Mouse (Mus musculus): ENCODE data around the gene Ppara. TPM values are rescaled to one million over a fixed set of nuclear protein-coding genes. Genes with fewer than 3 reads are reported as not detected.

Ppara gene
- polyA plus RNA-seq, 1 experiment from 2014 or later, result 5.0 TPM

DNA sequence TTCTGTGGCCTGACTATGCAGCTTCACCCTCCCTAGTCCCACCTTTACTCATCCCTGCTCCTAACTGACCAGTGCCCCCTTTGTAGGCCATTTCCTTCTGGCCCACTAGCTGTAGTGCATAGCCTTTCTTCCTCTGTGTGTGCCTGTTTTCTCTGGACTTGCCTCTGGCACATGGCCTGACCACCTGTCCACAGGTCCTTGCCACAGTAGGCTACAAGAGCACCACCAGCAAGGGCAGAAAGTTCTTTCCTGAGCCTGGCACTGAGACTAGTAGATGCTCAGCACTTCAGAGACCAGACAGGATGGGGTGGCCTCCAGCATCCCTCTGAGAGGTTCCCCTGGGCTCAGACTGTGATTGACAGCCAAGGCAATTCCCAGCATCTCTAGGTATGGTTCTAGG is 110.3 kb downstream of the Ppara start:
- H3K4me3 ChIP-seq (replicated peaks), result no peak overlapping the region
- H3K9ac ChIP-seq, result no peak overlapping the region
- ATAC-seq (replicated peaks; ENCODE audit: low FRiP score), result no peak
- no peaks in the 10 kb centered on the region for H3K36me3 ChIP-seq
- H3K27ac ChIP-seq, result no peak overlapping the region
- H3K27me3 ChIP-seq, result no peaks in the 10 kb centered on the region
- H3K9me3 ChIP-seq (replicated peaks), result no peaks in the 10 kb centered on the region
- H3K4me1 ChIP-seq, result no peaks in the 10 kb centered on the region
- no peak overlapping the region for H3K4me2 ChIP-seq

DNA sequence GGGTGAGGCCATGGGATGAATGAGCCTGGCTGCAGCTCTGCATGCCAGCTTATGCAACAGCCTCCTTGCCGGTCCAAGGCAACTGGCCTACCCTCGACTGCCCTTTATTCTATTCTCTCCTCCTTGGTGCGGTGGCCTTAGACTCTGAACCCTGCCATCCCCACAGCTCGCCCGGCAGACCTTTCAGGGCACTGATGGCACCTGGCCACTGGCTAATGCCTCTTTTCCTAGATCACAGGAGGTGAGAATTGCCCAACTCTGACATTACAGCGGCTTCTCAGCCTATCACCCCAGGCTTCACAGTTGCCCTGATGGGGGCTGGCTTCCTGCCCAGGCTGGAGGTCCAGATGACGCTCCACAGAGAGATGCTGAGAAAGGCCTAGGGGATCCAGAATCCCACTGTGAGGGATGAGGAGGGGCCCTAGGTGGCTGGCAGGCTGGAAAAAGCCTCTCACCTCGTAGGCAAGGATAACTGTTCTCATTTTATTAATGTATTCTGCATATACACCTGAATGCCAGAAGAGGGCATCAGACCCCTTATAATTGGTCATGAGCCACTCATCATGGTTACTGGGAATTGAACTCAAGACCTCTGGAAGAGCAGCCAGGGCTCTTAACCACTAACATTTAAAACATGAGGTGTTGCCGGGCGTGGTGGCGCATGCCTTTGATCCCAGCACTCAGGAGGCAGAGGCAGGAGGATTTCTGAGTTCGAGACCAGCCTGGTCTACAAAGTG is 117.0 kb downstream of the Ppara start:
- no peak overlapping the region for H3K9ac ChIP-seq

More for the DNA sequence above, 117.0 kb downstream of the Ppara start:
- Histone ChIP-seq H3K4me2 (no peak overlapping the region), H3K4me3 (replicated peaks) (no peak overlapping the region), H3K27me3 (no peaks in the 10 kb centered on the region), H3K9me3 (replicated peaks) (no peaks in the 10 kb centered on the region), H3K4me1 (no peaks in the 10 kb centered on the region), H3K36me3 (no peaks in the 10 kb centered on the region), H3K27ac (no peak overlapping the region)
- WGBS, result 87% methylated on average over 12 of the region's 12 CpGs
- no peak for ATAC-seq (replicated peaks; ENCODE audit: low FRiP score)

MicroRNA genes within 50 kb of the gene (microRNA counts, 519-probe panel; counts per million panel counts)
- microRNA mmu-let-7b (3,875 counts per million, percentile 94 among the panel's probes with 10 or more counts), microRNA mmu-let-7c (4,129 counts per million, percentile 96 among the panel's probes with 10 or more counts)

Small RNA genes lying within 50 kb of the gene (microRNA-seq; reads per million reads assigned to microRNA genes)
- gene Mirlet7b (3,068 reads per million, percentile 89 among the genes with 10 or more reads in this experiment), gene Mirlet7c-2 (105 reads per million, percentile 57 among the genes with 10 or more reads in this experiment)

Other genes with a start within 250 kb of the Ppara start
- not detected in 2 replicates for gene 7530416G11Rik, start 231.8 kb upstream of the Ppara start, polyA plus RNA-seq (2015; fragmentation: Nextera tagmentation; extraction: Ambion mirVana)
- gene Wnt7b, start 152.5 kb upstream of the Ppara start, polyA plus RNA-seq (2015; fragmentation: Nextera tagmentation; extraction: Ambion mirVana), result 16.3 and 16.8 TPM in 2 replicates
- gene Cdpf1, start 76.7 kb downstream of the Ppara start, polyA plus RNA-seq (2015; fragmentation: Nextera tagmentation; extraction: Ambion mirVana), result 29.5 and 32.5 TPM in 2 replicates
- gene Pkdrej, start 86.8 kb downstream of the Ppara start, polyA plus RNA-seq (2015; fragmentation: Nextera tagmentation; extraction: Ambion mirVana), result 0.14 and 0.15 TPM in 2 replicates
- gene Ttc38, start 97.3 kb downstream of the Ppara start, polyA plus RNA-seq (2015; fragmentation: Nextera tagmentation; extraction: Ambion mirVana), result 6.3 and 6.7 TPM in 2 replicates
- gene Gtse1, start 124.8 kb downstream of the Ppara start, polyA plus RNA-seq (2015; fragmentation: Nextera tagmentation; extraction: Ambion mirVana), result 30.3 and 30.8 TPM in 2 replicates
- 39.4 and 50.4 TPM in 2 replicates for gene Trmu, start 144.3 kb downstream of the Ppara start, polyA plus RNA-seq (2015; fragmentation: Nextera tagmentation; extraction: Ambion mirVana)